Mouse (Mus musculus) kidney, adult 8-10 months (tissue): ENCODE data around the gene Ube4b.

Source experiments
- DNase-seq, 2 experiments: peaks; one replicate each; pipeline ENCODE4 v3.0.0; 2022

Gene Ube4b

DNA sequence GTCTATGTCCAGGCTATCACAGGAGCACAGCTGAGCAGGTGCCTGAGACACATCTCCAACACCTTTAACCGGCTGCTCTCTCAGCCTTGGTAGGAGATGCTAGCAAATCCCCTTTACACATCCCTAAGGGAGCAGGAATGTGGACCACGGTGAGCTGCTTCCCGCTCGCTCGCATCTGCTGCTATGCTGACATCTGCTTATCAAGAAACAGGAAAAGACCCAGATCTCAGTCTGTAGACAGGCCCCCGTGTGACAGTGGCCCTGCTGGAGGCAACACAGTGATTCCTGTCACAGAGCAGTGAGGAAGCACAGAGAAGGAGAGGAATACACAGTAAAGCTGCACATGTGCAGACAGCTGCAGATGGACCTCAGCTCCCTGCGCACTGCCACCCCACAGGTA, 90.2 kb downstream of the Ube4b start:
- no peak for DNase-seq

GRCm38 (mm10) chr4:149334881-149335280, 91.7 kb downstream of the Ube4b start:
- no peak for DNase-seq

DNA sequence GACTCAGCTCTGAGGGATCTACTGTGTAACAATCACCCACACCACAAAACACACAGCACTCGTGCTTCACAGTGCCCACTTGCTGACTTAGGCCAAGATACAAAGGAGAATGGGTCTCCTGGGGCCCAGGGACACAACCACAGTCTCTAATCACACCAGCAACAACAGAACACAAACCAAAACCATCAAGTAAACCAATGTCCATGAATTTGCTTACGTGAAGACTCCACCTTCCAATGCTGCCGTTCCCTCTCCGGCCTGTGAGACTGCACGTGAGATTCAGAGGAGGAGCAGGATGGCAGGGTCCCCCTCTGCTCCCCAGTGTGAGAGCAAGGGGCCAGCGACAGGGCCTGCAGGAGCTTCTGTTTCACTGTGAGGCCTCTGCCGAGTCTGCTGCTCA, 93.8 kb downstream of the Ube4b start:
- DNase-seq: no peak

GRCm38 (mm10) chr4:149330495-149330894, 96.1 kb downstream of the Ube4b start:
- no peak for DNase-seq

GRCm38 (mm10) chr4:149328735-149329134, 97.8 kb downstream of the Ube4b start:
- no peak for DNase-seq

- no peak for DNase-seq
Observed at GRCm38 (mm10) chr4:149327281-149327680, 99.3 kb downstream of the Ube4b start.

- no peak for DNase-seq
Observed at GRCm38 (mm10) chr4:149325411-149326162, 101.0 kb downstream of the Ube4b start.

DNA sequence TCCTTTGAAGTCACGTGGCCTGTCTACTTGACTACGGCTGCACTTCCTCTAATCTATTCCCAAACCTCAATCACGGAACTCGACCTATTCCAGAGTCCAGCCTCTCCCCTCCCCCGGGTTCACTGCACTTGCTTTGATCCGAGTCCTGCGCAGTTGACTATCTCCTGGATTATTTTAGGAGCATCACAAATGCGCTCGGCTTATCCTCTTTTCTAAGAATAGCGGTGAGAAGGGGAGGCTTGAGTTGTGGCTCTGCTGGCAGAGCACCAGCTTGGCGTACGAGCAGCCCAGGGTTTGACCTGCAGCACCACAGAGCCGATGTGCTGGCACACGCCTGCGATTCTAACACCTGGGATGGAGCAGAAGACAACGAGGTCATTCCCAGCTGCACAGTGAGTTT, 102.8 kb downstream of the Ube4b start:
- peak in 1 of 2 experiments; percentile 9 for DNase-seq

DNA sequence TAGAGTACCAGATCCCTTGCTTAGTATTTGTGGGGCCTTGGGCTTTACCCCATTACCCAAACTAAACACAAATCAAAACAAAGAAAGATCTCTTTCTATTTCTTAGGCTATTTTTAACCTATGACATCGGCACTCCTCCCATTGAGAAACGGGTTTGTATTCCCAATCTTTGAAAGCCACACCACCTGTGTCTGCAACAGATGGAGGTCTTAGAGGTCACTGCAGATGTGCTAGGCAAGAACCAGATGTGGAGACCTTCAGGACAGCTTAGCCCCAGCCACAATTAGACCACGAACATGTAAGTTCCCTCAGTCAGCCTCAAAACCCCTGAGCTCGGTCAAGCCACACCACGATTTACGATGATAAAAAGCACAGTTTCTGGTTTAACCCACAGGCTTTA, 103.8 kb downstream of the Ube4b start:
- no peak for DNase-seq

- DNase-seq: no peak
Observed at GRCm38 (mm10) chr4:149322286-149322685, 104.3 kb downstream of the Ube4b start.

- DNase-seq: no peak
Observed at GRCm38 (mm10) chr4:149319088-149319487, 107.5 kb downstream of the Ube4b start.

GRCm38 (mm10) chr4:149317387-149317786, 109.2 kb downstream of the Ube4b start:
- DNase-seq: no peak

DNA sequence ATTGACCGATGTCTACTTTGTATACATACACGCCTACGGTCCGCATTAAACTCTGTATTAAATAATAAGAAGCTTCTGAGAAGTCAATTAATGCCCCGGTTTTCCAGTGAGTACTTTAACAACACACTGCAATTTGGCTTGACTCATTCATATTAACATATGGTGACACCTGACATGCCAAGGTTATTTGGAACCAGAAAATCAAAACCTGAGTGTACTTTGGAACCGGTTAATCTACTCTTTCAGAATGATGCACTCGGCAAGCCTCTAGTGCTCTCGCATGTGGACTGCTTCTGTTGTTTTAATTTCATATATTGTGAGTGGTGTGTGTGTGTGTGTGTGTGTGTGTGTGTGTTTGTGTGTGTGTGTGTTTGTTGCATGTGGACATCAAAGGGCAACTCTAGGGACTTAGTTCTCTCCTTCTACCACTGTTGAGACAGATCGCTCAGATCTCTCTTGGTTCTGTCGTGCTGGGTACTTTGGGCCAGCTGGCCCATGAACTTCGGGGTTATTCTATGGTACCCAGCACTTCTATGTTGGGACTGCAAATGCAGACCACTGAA, 112.2 kb downstream of the Ube4b start:
- DNase-seq: no peak

DNA sequence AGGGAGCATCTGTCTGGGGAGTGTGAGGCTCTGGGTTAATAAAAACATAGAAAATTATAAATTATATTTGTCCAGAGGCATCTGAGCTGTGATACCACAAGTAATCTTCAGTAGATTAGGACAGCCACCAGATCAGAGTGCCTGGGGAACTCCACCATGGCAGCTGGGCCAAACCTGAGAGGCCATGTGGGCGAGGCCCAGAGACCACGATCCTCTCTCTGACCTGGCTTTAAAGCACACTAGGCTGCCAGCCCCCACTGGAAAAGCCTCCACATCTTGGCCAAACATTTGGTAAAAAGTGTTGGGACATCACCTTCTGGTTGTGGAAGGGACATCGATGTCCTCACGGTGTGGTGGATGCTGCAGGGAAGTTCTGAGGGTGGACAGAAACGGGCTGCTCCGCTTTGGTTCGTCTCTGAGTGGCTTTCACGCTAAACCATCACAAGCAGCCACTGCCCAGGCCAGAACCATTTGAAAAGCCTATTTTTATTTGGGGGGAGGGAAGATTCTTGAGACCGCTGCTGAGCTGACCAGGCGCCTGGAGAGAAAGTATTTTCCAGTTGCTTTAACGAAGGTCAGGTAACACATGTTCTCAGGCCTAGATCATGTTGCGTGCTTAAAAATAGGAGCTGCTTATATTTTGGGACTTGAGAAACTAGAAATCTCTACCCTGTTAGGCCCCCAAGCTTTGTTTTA, 112.8 kb downstream of the Ube4b start:
- no peak for DNase-seq

GRCm38 (mm10) chr4:149311996-149312395, 114.6 kb downstream of the Ube4b start:
- no peak for DNase-seq

DNA sequence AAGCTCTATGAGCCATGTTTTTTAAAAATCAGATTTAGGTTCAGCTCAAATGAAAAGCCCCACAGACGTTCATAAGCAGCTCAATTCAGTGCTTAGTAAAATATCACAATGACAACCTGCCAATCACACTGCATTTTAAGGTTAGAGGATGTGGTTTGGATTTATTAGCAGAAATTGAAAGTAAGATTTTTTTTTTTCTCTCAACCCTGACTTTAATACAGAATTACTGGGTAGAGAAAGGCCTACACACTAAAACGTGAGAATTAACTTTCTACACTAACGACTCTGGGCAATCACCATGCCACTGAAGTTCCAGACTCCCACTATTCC, 118.1 kb downstream of the Ube4b start:
- DNase-seq: no peak

- peak; percentile 96 to 98 for DNase-seq
Observed at GRCm38 (mm10) chr4:149307596-149308490, 118.7 kb downstream of the Ube4b start, which contains the start of gene Kif1b. TSS of gene Kif1b (minus strand) at chr4:149307693.

DNA sequence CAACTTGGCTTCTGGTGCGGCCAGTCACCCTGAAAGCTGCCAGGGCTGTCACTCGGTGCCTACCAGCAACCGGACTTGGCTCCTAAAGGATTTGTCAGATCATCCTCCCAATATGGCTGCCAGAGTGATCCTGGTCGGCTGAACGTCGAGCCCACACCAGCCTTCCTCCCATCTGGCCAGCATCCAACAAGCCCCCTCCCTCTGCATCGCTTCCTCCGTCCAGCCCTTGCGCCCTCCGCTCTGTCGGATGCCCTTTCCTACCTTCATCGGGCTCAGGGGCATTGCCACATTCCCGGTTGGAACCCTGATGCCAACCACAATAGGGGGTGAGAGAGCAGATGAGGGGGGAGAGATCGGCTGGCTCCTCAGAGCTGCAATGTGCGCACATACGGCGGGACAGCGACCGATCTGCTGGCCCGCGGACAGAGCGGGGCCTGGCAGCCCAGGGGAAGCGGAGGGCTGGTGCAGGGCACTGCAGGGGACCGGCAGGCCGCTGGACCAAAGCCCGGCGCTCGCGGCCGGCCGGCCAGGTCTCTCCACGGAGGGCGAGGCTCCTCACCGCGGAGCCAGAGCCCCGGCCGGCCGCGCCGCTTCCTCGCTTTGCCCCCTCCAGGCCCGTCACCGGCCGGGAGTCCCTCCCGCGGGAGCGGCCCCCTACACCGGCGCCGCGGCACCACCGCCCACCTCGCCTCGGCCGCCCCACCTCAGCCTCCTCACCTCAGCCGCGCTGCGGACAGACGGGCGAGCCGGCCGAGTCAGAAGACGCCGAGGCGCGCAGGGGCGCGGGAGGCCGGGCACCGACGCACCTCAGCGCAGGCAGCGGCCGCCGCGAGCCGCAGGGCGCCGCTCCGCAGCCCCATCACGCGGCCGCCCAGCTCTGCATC, 119.6 kb downstream of the Ube4b start:
- peak; percentile 68 to 77 for DNase-seq

- DNase-seq: no peak
Observed at GRCm38 (mm10) chr4:149305761-149306711, 120.5 kb downstream of the Ube4b start.

- DNase-seq: no peak
Observed at GRCm38 (mm10) chr4:149304466-149304865, 122.1 kb downstream of the Ube4b start.

DNA sequence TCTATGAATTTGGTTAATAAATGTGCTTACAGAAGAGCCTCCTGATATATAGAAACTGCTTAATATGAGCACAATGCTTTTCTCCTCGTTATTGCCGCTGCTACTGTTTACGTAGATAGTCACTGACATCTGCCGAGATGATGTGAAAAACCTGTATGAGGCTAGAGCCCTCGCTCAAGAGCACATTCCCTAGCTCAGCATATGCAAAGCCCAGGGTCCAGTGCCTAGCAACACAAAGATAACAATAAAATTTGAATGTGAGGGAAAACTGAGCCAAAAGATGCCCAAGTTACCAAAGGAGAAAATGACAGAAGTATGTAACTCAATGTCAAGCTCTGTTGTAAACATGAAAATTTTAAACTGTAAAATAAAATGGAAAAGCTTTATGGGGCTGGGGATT, 123.0 kb downstream of the Ube4b start:
- DNase-seq: no peak
